Mouse (Mus musculus): Measurements from ENCODE around the gene Lgals3. TPM values are rescaled to one million over a fixed set of nuclear protein-coding genes. Genes with fewer than 3 reads are reported as not detected.

Gene Lgals3
- polyA plus RNA-seq, 1 experiment from 2014 or later: 43.7 TPM

DNA sequence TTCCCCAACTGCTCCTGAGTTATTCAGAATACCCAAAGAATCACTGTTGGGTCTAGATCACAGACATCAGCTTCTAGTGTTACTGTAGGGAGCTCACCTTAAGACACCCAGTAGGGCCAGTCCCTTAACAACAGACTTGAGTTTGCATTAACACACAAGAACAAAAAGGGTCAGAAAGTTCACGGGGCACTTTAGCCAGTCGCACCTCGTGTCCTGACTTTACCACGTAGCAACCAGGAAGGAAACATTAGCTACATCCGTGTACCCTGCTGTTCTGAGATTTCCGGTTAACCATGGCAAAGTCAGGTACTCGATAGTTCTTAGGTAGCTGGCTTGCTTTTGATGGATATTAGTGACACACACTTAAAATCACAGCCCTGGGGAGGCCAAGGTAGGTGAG, 16.4 kb downstream of the Lgals3 start:
- peaks cover 5% of the 10 kb centered on the region; the same call in 1 of the 2 replicates for H3K4me1 ChIP-seq (ENCODE audit: control insufficient read depth, insufficient read depth, low read length)
- no peak overlapping the region for H3K27ac ChIP-seq (ENCODE audit: low read length)
- 81% methylated on average over 7 of the region's 7 CpGs for WGBS
- H3K9ac ChIP-seq (ENCODE audit: low read depth, low read length): no peak overlapping the region
- 0 out of 2 replicates have a peak, but pooled peaks cover 5% of the 10 kb centered on the region for H3K36me3 ChIP-seq (ENCODE audit: control insufficient read depth, insufficient read depth, low read length)
- no peak overlapping the region for H3K4me3 ChIP-seq (ENCODE audit: low read length)
- no peaks in the 10 kb centered on the region for H3K27me3 ChIP-seq (replicated peaks; ENCODE audit: control insufficient read depth, insufficient read depth, low read length)
- H3K4me2 ChIP-seq (ENCODE audit: low read depth, low read length): no peak overlapping the region
- no peaks in the 10 kb centered on the region for H3K9me3 ChIP-seq (ENCODE audit: control insufficient read depth, low read length)
- no peak for ATAC-seq

GRCm38 (mm10) chr14:47384653-47385052, 17.1 kb downstream of the Lgals3 start:
- no peak for ATAC-seq
- H3K4me3 ChIP-seq (ENCODE audit: low read length): no peak overlapping the region
- H3K9me3 ChIP-seq (ENCODE audit: control insufficient read depth, low read length): no peaks in the 10 kb centered on the region
- H3K9ac ChIP-seq (ENCODE audit: low read depth, low read length): no peak overlapping the region
- no peaks in the 10 kb centered on the region for H3K27me3 ChIP-seq (replicated peaks; ENCODE audit: control insufficient read depth, insufficient read depth, low read length)
- no peak overlapping the region for H3K4me2 ChIP-seq (ENCODE audit: low read depth, low read length)
- peaks cover 5% of the 10 kb centered on the region; the same call in 1 of the 2 replicates for H3K4me1 ChIP-seq (ENCODE audit: control insufficient read depth, insufficient read depth, low read length)
- H3K27ac ChIP-seq (ENCODE audit: low read length): no peak overlapping the region
- 89% methylated on average over 10 of the region's 10 CpGs for WGBS
- H3K36me3 ChIP-seq (ENCODE audit: control insufficient read depth, insufficient read depth, low read length): peaks cover 6% of the 10 kb centered on the region; the same call in 1 of the 2 replicates

DNA sequence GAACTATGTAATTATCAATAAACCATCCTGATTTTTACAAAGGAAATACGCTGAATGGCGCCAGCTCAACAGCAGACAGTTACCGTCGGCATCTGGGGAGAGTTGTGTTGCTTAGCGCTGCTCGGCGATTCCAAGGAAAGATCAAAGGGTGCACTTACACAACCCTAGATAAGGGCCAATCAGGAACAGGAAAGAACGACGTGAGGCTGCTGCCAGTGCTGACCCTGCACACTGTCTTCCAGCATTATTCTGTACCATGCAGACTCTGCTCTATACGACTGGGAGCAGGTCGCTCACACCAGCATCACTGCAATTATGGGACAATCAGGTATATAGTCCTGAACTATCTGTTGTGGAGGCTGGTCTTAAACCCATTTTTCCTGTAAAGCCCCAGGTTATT, 18.6 kb downstream of the Lgals3 start:
- Histone ChIP-seq H3K4me3 (ENCODE audit: low read length) (no peak overlapping the region), H3K4me2 (ENCODE audit: low read depth, low read length) (no peak overlapping the region), H3K27me3 (replicated peaks; ENCODE audit: control insufficient read depth, insufficient read depth, low read length) (no peaks in the 10 kb centered on the region), H3K4me1 (ENCODE audit: control insufficient read depth, insufficient read depth, low read length) (peaks cover 5% of the 10 kb centered on the region; the same call in 1 of the 2 replicates), H3K27ac (ENCODE audit: low read length) (peak overlapping the region; percentile 59; the same call in 1 of the 2 replicates), H3K9me3 (ENCODE audit: control insufficient read depth, low read length) (no peaks in the 10 kb centered on the region), H3K36me3 (ENCODE audit: control insufficient read depth, insufficient read depth, low read length) (peaks cover 8% of the 10 kb centered on the region; the same call in 1 of the 2 replicates), H3K9ac (ENCODE audit: low read depth, low read length) (no peak overlapping the region)
- ATAC-seq: peak; percentile 98
- 64% methylated on average over 11 of the region's 11 CpGs for WGBS

- Histone ChIP-seq H3K9me3 (ENCODE audit: control insufficient read depth, low read length) (no peaks in the 10 kb centered on the region), H3K4me1 (ENCODE audit: control insufficient read depth, insufficient read depth, low read length) (no peaks in the 10 kb centered on the region), H3K27me3 (replicated peaks; ENCODE audit: control insufficient read depth, insufficient read depth, low read length) (no peaks in the 10 kb centered on the region), H3K27ac (ENCODE audit: low read length) (no peak overlapping the region), H3K4me3 (ENCODE audit: low read length) (no peak overlapping the region), H3K4me2 (ENCODE audit: low read depth, low read length) (no peak overlapping the region), H3K36me3 (ENCODE audit: control insufficient read depth, insufficient read depth, low read length) (peaks cover 11% of the 10 kb centered on the region), H3K9ac (ENCODE audit: low read depth, low read length) (no peak overlapping the region)
- 94% methylated on average over 10 of the region's 10 CpGs for WGBS
- no peak for ATAC-seq
Observed at GRCm38 (mm10) chr14:47393354-47394094, 26.0 kb downstream of the Lgals3 start.

GRCm38 (mm10) chr14:47395007-47395406, 27.5 kb downstream of the Lgals3 start:
- Histone ChIP-seq H3K4me3 (ENCODE audit: low read length) (no peak overlapping the region), H3K4me2 (ENCODE audit: low read depth, low read length) (no peak overlapping the region), H3K9ac (ENCODE audit: low read depth, low read length) (no peak overlapping the region), H3K9me3 (ENCODE audit: control insufficient read depth, low read length) (no peaks in the 10 kb centered on the region), H3K4me1 (ENCODE audit: control insufficient read depth, insufficient read depth, low read length) (no peaks in the 10 kb centered on the region), H3K27ac (ENCODE audit: low read length) (no peak overlapping the region), H3K36me3 (ENCODE audit: control insufficient read depth, insufficient read depth, low read length) (peaks cover 8% of the 10 kb centered on the region), H3K27me3 (replicated peaks; ENCODE audit: control insufficient read depth, insufficient read depth, low read length) (no peaks in the 10 kb centered on the region)
- ATAC-seq: no peak
- 92% methylated on average over 6 of the region's 6 CpGs for WGBS

- Histone ChIP-seq H3K4me1 (ENCODE audit: control insufficient read depth, insufficient read depth, low read length) (no peaks in the 10 kb centered on the region), H3K4me3 (ENCODE audit: low read length) (no peak overlapping the region), H3K27me3 (replicated peaks; ENCODE audit: control insufficient read depth, insufficient read depth, low read length) (no peaks in the 10 kb centered on the region), H3K4me2 (ENCODE audit: low read depth, low read length) (no peak overlapping the region), H3K36me3 (ENCODE audit: control insufficient read depth, insufficient read depth, low read length) (peaks cover 8% of the 10 kb centered on the region), H3K9ac (ENCODE audit: low read depth, low read length) (no peak overlapping the region), H3K9me3 (ENCODE audit: control insufficient read depth, low read length) (no peaks in the 10 kb centered on the region), H3K27ac (ENCODE audit: low read length) (no peak overlapping the region)
- WGBS: 87% methylated on average over 15 of the region's 15 CpGs
- no peak for ATAC-seq
Observed at GRCm38 (mm10) chr14:47395462-47396026, 28.0 kb downstream of the Lgals3 start.

DNA sequence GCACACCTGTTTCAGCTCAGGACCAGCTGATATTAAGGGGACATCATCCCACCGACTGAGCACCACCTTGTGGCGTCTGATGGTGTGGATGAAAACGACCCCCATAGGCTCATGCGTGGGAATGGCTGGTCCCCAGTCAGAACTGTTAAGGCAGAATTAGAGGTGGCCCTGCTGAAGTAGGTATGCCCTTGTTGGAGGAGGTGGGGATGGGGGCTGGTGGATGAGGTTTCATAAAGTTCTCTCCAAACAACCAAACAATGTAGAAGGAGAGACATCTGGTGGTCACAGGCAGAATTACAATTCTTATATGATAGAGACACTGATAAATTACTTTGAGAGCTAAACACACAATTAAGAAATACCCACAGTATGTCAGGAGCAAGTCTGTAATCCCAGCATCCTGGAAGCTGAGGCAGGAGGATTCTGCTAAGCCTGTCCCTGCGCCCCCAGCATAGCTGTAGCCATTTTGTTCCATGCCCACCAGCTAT, 28.7 kb downstream of the Lgals3 start:
- 65% methylated on average over 5 of the region's 5 CpGs for WGBS
- no peak overlapping the region for H3K27ac ChIP-seq (ENCODE audit: low read length)
- H3K36me3 ChIP-seq (ENCODE audit: control insufficient read depth, insufficient read depth, low read length): peaks cover 11% of the 10 kb centered on the region
- ATAC-seq: peak; percentile 58; the same call in 1 of the 2 replicates
- no peaks in the 10 kb centered on the region for H3K9me3 ChIP-seq (ENCODE audit: control insufficient read depth, low read length)
- no peaks in the 10 kb centered on the region for H3K4me1 ChIP-seq (ENCODE audit: control insufficient read depth, insufficient read depth, low read length)
- no peaks in the 10 kb centered on the region for H3K27me3 ChIP-seq (replicated peaks; ENCODE audit: control insufficient read depth, insufficient read depth, low read length)
- no peak overlapping the region for H3K4me2 ChIP-seq (ENCODE audit: low read depth, low read length)
- no peak overlapping the region for H3K9ac ChIP-seq (ENCODE audit: low read depth, low read length)
- no peak overlapping the region for H3K4me3 ChIP-seq (ENCODE audit: low read length)

- 91% methylated on average over 8 of the region's 8 CpGs for WGBS
- no peaks in the 10 kb centered on the region for H3K27me3 ChIP-seq (replicated peaks; ENCODE audit: control insufficient read depth, insufficient read depth, low read length)
- no peaks in the 10 kb centered on the region for H3K4me1 ChIP-seq (ENCODE audit: control insufficient read depth, insufficient read depth, low read length)
- no peaks in the 10 kb centered on the region for H3K9me3 ChIP-seq (ENCODE audit: control insufficient read depth, low read length)
- H3K36me3 ChIP-seq (ENCODE audit: control insufficient read depth, insufficient read depth, low read length): peaks cover 27% of the 10 kb centered on the region
- no peak overlapping the region for H3K4me2 ChIP-seq (ENCODE audit: low read depth, low read length)
- ATAC-seq: no peak
- no peak overlapping the region for H3K4me3 ChIP-seq (ENCODE audit: low read length)
- no peak overlapping the region for H3K9ac ChIP-seq (ENCODE audit: low read depth, low read length)
- H3K27ac ChIP-seq (ENCODE audit: low read length): no peak overlapping the region
Observed at GRCm38 (mm10) chr14:47402735-47403134, 35.2 kb downstream of the Lgals3 start.

GRCm38 (mm10) chr14:47406000-47406399, 38.4 kb downstream of the Lgals3 start:
- Histone ChIP-seq H3K27me3 (replicated peaks; ENCODE audit: control insufficient read depth, insufficient read depth, low read length) (no peaks in the 10 kb centered on the region), H3K36me3 (ENCODE audit: control insufficient read depth, insufficient read depth, low read length) (peaks cover 33% of the 10 kb centered on the region), H3K4me3 (ENCODE audit: low read length) (no peak overlapping the region), H3K4me1 (ENCODE audit: control insufficient read depth, insufficient read depth, low read length) (no peaks in the 10 kb centered on the region), H3K9me3 (ENCODE audit: control insufficient read depth, low read length) (no peaks in the 10 kb centered on the region), H3K9ac (ENCODE audit: low read depth, low read length) (no peak overlapping the region), H3K4me2 (ENCODE audit: low read depth, low read length) (no peak overlapping the region), H3K27ac (ENCODE audit: low read length) (no peak overlapping the region)
- WGBS: 81% methylated on average over 9 of the region's 9 CpGs
- ATAC-seq: no peak
